Mouse (Mus musculus): ENCODE measurements around the gene Kif9.

The Kif9 gene

GRCm38 (mm10) chr9:110529002-110529737 is 52.4 kb downstream of the Kif9 start:
- DNase-seq: no peak

- DNase-seq: no peak
Measured at GRCm38 (mm10) chr9:110530650-110531049, 53.9 kb downstream of the Kif9 start.

- no peak for DNase-seq
Measured at GRCm38 (mm10) chr9:110531151-110531791, 54.5 kb downstream of the Kif9 start.

GRCm38 (mm10) chr9:110531914-110532489 is 55.2 kb downstream of the Kif9 start:
- peak; percentile 96 to 97 for DNase-seq

- peak; percentile 87 for DNase-seq
Measured at GRCm38 (mm10) chr9:110532538-110533291, 56.0 kb downstream of the Kif9 start, which contains the start of gene Setd2. TSS of gene Setd2 (plus strand) at chr9:110532597.

- DNase-seq: no peak
Measured at GRCm38 (mm10) chr9:110533645-110534044, 56.9 kb downstream of the Kif9 start.

GRCm38 (mm10) chr9:110535114-110535513 is 58.4 kb downstream of the Kif9 start:
- DNase-seq: no peak

GRCm38 (mm10) chr9:110536636-110537035 is 59.9 kb downstream of the Kif9 start:
- DNase-seq: no peak

- no peak for DNase-seq
Measured at GRCm38 (mm10) chr9:110538511-110538910, 61.8 kb downstream of the Kif9 start.

GRCm38 (mm10) chr9:110541988-110542387 is 65.2 kb downstream of the Kif9 start:
- DNase-seq: no peak

- DNase-seq: no peak
Measured at GRCm38 (mm10) chr9:110548261-110548660, 71.5 kb downstream of the Kif9 start.

- no peak for DNase-seq
Measured at GRCm38 (mm10) chr9:110568309-110568708, 91.6 kb downstream of the Kif9 start.
